Mouse (Mus musculus) cerebellum, adult 18-20 months (tissue): ENCODE measurements around the gene H2afy.
A peak's percentile ranks its signal among the peaks of the same experiment; 100 is the strongest.

ENCODE experiments used
- DNase-seq, 2 experiments: peaks; one replicate each; pipeline ENCODE4 v3.0.0; 2021

The H2afy gene

DNA sequence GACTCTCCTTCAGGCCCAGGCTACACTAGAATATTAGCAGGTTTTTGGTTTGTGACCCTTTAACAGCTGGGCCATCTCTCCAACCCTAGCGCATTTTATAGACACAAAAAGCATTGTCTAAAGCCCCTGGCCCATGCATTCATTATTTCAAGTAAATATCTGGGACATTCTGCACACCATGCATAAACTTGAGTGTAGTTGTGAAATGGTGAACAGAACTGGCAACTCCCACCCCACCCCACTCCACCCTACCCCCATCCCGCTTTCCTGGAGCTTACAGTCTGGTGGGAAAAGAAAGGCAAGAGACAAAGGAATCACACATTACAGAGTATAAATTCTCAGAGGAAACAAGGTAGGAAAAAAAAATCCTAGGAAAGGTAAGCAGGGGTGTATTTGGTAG, at the start of gene H2afy:
TSS of gene H2afy (minus strand) at position 162 of the 400 bp plus-strand sequence.
- no peak for DNase-seq

DNA sequence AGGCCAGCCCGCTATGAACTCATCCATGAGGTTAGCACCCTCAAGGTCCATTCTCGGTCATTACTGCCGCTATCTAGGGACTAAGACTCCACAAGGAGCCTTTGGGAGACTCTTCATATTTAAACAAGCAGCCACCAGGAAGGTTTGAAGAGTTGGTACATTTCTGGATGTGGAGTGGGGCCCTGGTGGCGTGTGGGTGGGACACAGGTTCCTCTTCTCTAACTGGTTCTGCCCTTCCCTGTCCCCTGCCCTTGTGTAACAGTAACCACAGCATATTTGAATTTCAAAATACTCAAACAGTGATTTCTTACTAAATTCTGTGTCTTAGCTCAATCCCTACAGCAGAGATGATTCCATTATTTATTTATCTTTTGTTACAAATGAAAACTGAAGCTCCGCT, 47.5 kb upstream of the H2afy start:
- DNase-seq, result no peak

- no peak for DNase-seq
These were observed 45.3 kb upstream of the H2afy start for GRCm38 (mm10) chr13:56181424-56181823.

GRCm38 (mm10) chr13:56178416-56179035, 42.4 kb upstream of the H2afy start, which contains the start of gene Tifab:
Gene Tifab (minus strand): TSS chr13:56178885.
- DNase-seq, result no peak

DNA sequence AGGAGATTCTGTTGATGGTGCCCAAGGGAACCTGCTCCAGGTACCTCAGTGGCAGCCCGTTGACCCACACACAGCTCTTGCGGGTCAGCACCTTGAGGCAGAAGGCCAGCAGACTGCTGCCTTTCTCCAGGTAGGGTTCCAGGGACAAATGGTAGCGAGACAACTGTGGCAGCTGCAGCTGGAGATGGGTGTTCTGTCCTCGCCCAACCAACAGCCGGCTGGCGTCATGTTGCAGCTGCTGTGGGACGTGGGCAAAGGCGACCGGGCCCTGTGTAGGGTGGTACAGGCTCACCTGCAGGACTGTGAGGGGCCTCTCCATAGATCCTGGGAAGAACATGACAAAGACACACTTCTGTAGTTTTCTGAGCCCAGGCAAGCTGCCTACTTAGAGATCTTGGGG, 40.1 kb upstream of the H2afy start:
- DNase-seq, result no peak

DNA sequence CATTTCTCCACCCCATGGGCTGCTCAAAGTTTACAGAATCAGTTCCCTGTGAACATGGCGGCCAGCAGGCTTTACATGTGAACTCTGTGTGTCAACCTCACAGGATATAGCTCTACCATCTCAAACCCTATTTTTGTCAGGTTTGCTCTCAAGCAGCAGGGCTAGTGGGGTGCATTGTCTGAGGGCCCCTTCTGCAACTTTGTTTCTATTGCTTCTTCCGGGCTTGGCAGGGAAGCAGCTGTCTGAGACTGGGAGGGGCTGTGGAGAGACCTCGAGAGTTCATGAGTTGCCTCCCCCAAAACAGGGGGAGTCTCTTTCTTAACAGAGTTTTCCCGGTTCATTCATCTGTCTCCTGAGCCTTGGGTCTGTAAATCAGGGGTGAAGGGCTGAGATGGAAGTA, 39.7 kb upstream of the H2afy start:
- no peak for DNase-seq

DNA sequence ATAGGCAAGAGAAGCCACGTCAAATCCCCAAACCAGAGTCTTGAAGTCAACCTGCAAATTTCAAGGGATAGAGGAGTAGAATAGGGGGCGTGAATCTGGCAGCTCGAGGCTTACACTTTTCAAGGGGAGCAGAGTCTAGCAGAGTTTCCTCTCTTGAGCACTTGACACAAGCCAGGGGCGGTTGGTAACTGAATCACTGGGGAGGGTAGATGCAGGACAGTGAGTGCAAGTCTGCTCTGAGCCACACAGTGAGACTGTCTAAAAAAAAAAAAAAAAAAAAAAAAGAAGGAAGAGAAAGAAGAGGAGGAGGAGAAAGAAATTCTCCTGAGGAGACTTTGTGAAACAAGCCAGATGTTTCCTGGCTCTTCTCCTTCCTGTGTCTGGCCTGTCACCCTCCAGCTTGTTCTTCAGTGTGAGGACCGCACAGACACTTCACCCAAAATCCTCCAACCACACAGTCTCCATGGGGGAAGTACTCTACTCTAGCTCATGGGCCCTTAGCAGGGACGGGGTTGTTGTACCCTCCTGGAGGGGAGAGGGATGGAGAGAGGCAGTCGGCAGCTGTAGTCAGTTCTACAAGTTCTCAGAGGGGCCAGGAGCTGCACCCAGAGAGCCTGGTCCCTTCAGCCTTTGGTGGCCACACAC, 36.9 kb upstream of the H2afy start:
- no peak for DNase-seq

- no peak for DNase-seq
These were observed 35.9 kb upstream of the H2afy start for GRCm38 (mm10) chr13:56172106-56172505.

DNA sequence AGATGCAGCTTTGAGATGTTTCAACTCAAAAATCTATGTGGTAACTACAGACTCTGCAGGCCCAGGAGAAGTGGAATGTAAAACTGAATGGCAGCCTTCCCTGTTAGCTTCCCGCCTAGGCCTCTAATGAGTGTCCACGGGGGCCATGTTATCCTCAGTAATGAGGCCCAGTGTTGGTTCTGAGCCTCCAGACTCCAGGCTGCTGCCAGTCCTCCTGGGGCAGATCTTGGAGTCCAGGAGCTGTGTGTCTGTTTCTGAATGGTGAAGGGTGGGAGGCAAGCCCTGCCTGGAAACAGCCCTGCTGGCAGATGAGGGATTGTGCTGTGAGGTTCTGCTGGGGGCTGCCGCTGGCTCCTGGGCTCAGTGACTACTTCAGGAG, 32.2 kb upstream of the H2afy start:
- DNase-seq, result no peak

- DNase-seq, result peak; percentile 14 to 21
These were observed 31.6 kb upstream of the H2afy start for GRCm38 (mm10) chr13:56167446-56168402.

DNA sequence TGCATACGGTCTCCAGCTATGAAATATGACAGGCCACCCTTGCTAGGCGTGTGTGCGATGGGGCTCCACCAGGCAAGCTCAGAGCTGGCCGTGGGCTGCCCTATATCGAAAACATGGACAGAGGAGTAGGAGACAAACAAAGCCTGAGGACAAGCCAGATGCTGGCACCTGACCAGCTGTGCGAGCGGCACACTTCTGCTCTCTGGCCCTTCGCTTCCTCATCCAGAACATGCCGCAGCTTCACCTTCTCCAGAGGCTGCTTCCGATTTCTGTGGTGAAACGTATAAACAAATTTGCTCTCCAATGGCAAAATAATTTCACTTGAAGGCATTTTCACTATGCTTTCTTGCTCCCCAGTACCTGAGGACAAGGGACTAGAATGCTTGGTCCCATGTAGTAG, 29.4 kb upstream of the H2afy start:
- DNase-seq, result no peak

GRCm38 (mm10) chr13:56164372-56164771, 28.2 kb upstream of the H2afy start:
- no peak for DNase-seq

- DNase-seq, result no peak
These were observed 27.6 kb upstream of the H2afy start for GRCm38 (mm10) chr13:56163751-56164150.

- DNase-seq, result no peak
These were observed 26.7 kb upstream of the H2afy start for GRCm38 (mm10) chr13:56162859-56163258.

DNA sequence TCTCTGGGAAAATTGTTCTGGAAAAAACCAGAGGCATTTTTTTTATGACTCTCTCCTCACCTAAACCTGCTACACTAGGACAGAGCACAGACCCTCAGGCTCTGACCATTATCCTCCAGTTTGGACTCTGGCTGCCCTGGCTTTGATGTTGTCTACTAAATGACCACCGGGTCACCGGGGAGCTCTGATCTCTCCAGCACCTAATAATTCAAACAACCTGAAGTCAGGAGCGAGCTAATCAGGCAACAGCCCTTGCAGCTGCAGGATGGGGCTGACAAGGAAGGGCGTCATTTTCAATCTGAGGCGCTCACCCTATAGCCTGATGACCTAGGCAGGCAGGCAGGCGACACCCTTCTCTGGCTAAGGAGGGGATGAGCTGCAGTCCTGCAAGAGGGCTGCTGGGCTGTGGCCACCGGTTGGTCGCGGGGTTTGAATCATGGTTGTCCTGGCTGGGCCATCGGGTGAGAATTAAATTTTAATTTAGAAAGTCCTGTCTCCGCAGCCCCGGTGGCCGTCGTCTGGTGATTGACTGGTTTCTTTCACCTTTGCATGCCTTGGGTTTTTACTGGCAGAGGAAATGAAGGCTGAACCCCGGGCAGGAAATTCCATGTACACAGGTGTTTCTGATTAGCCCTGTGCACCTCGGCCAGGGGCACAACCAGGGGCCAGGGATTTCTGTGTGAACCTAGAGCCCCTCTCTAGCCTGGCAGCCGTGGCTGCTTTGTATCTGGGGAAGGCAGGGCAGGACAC, 23.6 kb upstream of the H2afy start:
- no peak for DNase-seq

DNA sequence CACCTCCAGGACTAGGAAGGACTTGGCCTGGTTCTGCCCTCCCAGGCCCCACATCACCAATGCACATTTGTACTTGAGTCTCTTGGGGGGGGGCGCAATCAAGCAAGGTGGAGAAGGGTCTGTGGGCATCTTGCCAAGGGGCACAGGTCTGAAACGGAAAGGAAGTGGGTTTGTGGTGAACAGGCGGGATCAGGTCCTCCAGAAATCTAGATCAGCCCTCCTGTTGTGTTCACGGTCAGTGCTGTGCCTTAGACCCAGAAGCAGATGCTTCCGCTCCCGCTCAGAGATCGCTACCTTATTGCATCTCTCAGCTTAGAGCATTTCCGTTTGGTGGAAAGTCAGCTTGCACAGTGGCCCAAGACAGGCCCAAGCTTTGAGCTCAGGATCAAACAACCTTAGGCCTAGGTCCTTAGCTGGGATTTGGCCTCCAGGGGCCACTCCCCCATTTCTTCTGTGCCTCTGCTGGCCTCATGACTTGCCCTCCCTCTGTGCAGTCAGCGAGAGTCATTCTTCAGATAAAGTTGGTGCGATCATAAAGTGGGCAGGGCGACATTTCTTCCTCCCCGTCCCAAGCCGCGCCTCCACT, 22.9 kb upstream of the H2afy start:
- no peak for DNase-seq

- DNase-seq, result no peak
These were observed 19.5 kb upstream of the H2afy start for GRCm38 (mm10) chr13:56155671-56156070.

DNA sequence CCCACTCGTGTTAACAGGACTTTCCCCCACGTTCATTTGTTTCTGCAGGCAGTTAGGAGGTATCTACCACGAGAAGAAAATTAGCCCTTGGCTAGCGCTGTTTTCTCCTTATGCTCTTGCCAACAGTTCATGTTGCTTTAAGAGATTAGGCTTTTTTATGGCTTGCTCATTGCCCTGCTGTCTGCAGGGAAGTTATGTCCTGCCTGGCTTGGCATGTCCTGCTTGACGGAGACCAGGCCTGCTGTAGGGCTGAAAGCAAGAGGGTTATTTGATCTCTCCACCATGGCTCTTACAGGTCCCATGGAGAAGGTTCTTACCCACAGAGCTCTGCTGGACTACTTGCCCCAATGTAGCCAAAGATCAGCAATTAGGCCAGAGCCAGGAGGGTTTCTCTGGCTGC, 18.9 kb upstream of the H2afy start:
- DNase-seq, result no peak

DNA sequence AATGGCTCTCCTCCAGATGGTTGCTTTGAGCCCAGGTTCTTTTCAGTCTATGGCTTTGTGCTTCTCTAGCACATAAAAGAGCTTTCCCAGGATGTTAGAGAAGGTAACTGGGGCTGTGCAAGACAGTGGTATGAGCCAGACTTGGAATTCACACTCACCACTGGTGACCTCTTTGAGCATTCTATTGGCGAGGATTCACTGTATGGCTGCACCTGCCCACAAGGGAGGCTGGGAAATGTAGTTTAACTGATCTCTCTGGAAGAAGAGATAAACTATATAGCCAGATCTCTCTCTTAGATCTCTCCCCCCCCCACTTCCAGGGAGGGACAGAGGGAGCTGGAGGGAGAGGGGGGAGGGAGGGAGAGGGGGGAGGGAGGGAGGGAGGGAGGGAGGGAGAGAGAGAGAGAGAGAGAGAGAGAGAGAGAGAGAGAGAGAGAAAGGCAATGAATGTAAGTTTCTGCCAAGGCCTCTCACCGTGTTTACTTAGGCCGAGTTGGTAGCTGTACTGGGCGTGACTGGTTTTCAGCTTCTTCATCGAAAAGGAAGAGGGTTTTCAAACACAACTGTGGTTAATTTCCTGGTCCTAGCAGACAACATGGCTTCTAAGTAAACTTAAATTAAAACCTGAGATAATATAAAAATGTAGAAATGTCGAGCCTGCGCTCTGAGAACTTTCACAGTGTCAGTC, 16.8 kb upstream of the H2afy start:
- DNase-seq, result no peak

GRCm38 (mm10) chr13:56151404-56152226, 15.5 kb upstream of the H2afy start:
- DNase-seq, result peak; percentile 36 to 52

DNA sequence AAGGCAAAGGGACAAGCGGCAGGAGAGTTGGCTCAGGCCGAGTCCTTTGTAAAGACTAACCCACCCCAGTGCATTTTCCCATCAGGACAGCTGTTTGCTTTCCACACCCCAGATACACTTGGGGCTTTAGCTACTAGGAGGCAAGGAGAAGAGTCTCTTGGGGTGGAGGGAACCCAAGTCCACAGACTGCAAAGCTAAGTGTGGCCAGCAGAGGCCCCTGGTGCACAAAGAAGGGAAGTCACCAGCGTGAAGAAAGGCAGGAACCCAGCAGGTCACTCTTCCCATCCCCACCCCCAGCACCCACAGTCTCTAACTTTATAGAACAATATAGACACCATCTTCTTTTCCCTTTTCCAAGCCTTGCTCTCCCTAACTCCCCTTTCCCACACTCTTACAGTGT, 9.4 kb upstream of the H2afy start:
- DNase-seq, result no peak
